Mouse (Mus musculus): ENCODE measurements at regions not wholly inside any gene's neighbourhood (a gene's known extent, or its start where the extent isn't known, plus 50 kb on each side); places are given as distances from the start of the nearest gene placed in this dataset.

DNA sequence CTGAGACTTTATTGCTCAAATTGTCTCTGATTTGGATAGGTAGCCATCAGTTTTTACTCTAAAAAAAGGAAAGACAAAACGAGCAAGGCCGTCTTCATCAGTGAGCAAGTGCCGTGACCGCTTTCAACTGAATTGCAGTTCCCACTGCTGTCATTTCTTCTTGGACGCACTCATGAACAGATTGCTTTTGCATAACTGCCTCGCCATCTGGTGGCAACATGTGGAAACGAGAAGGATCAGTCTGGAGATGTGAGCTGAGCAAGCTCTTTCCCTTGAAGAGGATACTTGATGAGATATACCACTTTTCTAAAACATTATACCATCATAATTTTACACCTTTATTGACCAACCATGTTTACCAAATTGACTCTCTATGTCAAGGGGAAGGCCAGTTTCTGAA lies 137.7 kb downstream of the Gm9733 start:
- 8% methylated on average over 7 of the region's 7 CpGs for WGBS
- Histone ChIP-seq H3K4me3 (no peak overlapping the region), H3K27ac (no peak overlapping the region), H3K4me1 (0 out of 2 replicates have a peak, but pooled peaks cover 2% of the 10 kb centered on the region), H3K4me2 (replicated peaks) (no peak overlapping the region), H3K9ac (no peak overlapping the region), H3K36me3 (no peaks in the 10 kb centered on the region), H3K9me3 (replicated peaks) (no peaks in the 10 kb centered on the region), H3K27me3 (no peaks in the 10 kb centered on the region)
- peak; percentile 83 for ATAC-seq (ENCODE audit: low FRiP score)

- Histone ChIP-seq H3K27me3 (no peaks in the 10 kb centered on the region), H3K27ac (no peak overlapping the region), H3K9me3 (replicated peaks) (no peaks in the 10 kb centered on the region), H3K4me2 (replicated peaks) (no peak overlapping the region), H3K9ac (no peak overlapping the region), H3K4me3 (no peak overlapping the region), H3K36me3 (no peaks in the 10 kb centered on the region), H3K4me1 (0 out of 2 replicates have a peak, but pooled peaks cover 2% of the 10 kb centered on the region)
- ATAC-seq (ENCODE audit: low FRiP score) = no peak
- 62% methylated on average over 1 of the region's 1 CpGs for WGBS
These were observed 136.0 kb downstream of the Gm9733 start for GRCm38 (mm10) chr3:15196101-15196500.

- H3K9me3 ChIP-seq (replicated peaks) = no peaks in the 10 kb centered on the region
- H3K9ac ChIP-seq = no peak overlapping the region
- ATAC-seq (ENCODE audit: low FRiP score) = no peak
- H3K36me3 ChIP-seq = no peaks in the 10 kb centered on the region
- H3K4me2 ChIP-seq (replicated peaks) = no peak overlapping the region
- H3K27ac ChIP-seq = no peak overlapping the region
- no peaks in the 10 kb centered on the region for H3K27me3 ChIP-seq
- 93% methylated on average over 3 of the region's 3 CpGs for WGBS
- 0 out of 2 replicates have a peak, but pooled peaks cover 2% of the 10 kb centered on the region for H3K4me1 ChIP-seq
- no peak overlapping the region for H3K4me3 ChIP-seq
These were observed 134.0 kb downstream of the Gm9733 start for GRCm38 (mm10) chr3:15198086-15198485.

DNA sequence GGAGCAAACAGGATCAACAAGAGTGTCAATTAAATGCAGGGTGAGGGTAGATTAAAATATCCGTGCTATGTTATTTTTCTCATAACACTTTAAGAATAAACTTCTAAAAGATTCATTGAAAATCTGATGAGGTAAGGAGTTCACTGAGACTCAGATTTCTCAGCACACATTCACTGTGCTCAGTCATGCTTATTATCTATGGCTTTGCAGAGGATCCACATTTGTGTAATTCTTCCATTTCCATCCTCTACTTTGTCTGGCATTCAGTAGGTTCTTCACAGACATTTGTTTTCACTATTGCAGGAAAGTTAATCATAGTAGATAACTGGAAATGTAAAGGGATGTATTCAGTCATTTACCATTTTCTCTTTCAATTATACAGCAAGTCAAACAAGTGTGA lies 131.8 kb downstream of the Gm9733 start:
- Histone ChIP-seq H3K4me3 (no peak overlapping the region), H3K9ac (no peak overlapping the region), H3K27me3 (no peaks in the 10 kb centered on the region), H3K36me3 (no peaks in the 10 kb centered on the region), H3K4me1 (0 out of 2 replicates have a peak, but pooled peaks cover 2% of the 10 kb centered on the region), H3K4me2 (replicated peaks) (no peak overlapping the region), H3K27ac (no peak overlapping the region), H3K9me3 (replicated peaks) (no peaks in the 10 kb centered on the region)
- no peak for ATAC-seq (ENCODE audit: low FRiP score)
- 79% methylated on average over 1 of the region's 1 CpGs for whole genome bisulfite sequencing

DNA sequence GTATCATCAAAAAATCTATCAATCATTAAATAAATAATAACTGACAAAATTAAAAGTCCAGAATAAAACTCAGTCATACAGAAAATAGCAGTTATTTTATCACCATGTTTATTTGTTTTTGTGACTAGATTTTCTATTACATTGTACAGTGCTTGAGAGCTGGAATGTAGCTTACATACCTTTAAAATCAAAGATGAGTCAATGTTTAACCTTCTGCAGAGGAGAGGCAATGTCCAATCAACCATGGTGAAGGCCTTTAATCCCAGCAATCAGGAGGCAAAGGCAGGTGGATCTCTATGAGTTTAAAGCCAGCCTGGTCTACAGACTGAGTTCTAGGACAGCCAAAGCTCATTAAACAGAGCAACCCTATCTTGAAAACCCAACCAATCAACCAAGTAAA lies 131.1 kb downstream of the Gm9733 start:
- H3K9ac ChIP-seq = no peak overlapping the region
- no peak overlapping the region for H3K4me2 ChIP-seq (replicated peaks)
- H3K27me3 ChIP-seq = no peaks in the 10 kb centered on the region
- no peak overlapping the region for H3K4me3 ChIP-seq
- H3K4me1 ChIP-seq = 0 out of 2 replicates have a peak, but pooled peaks cover 2% of the 10 kb centered on the region
- no peak overlapping the region for H3K27ac ChIP-seq
- H3K9me3 ChIP-seq (replicated peaks) = no peaks in the 10 kb centered on the region
- ATAC-seq (ENCODE audit: low FRiP score) = no peak
- H3K36me3 ChIP-seq = no peaks in the 10 kb centered on the region

DNA sequence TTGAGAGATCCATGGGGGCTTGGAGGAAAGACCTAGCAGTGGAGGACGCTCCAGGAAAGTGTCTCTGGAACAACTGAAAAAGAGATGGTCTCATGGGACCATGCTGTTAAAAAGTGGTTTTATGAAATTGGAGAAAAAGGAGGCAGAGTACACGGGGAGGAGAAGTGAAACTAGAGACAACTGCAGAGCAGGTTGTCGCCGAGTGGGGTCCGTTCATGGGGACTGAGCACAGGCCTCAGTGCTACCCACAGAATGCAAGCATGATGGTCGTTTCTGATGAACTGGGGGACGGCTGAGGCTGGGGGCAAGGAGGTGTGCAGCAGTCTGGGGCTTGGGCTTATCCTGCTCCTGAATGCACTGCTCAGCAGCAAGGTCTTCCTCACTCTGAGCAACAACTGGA lies 129.3 kb downstream of the Gm9733 start:
- WGBS = 85% methylated on average over 7 of the region's 7 CpGs
- no peak for ATAC-seq (ENCODE audit: low FRiP score)

DNA sequence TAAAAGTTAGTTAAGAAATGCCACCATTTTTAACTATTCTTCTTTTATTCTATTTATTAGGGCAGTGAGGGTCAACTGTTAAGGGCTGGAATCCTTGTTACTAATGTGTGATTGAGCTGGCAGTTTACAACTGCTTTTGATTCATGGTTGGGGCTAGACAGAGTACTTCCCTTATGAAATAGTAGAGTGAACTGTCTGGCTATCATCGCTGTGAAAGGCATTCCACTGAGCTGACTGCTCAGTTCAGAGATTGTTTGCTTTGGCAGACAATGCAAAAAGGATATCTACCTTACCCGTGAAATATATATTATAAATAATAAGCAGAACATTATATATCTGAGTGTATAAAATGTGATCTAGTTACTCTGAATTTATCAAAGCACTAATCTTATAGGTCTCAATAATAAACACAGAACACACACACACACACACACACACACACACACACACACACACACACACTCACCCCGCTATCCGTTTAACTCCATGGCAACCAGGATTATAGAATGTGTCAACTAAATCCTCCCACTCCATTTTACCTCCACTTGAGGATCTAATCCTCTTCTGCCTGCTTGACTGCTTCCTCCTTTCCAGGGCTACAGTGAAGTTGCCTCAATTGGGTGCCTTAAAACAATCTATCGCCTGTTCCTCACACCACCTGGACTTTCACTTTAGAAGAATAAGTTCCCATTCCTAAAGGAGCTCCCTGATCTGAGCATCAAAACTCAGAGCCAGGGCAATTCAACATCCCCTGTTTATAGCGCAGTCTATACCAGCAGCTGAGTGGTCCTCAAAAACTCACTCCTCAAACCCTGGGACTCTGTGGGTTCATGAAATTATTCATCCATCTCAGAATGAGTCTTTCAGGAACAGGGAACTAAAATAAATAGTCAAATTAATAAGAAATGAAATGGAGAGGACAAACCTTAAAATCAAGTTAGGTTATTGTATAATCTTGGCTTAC lies 126.6 kb downstream of the Gm9733 start:
- WGBS = 65% methylated on average over 6 of the region's 6 CpGs
- Histone ChIP-seq H3K36me3 (no peaks in the 10 kb centered on the region), H3K27me3 (no peaks in the 10 kb centered on the region), H3K9me3 (replicated peaks) (no peaks in the 10 kb centered on the region), H3K27ac (no peak overlapping the region), H3K4me2 (replicated peaks) (no peak overlapping the region), H3K4me1 (no peaks in the 10 kb centered on the region), H3K4me3 (no peak overlapping the region), H3K9ac (no peak overlapping the region)
- no peak for ATAC-seq (ENCODE audit: low FRiP score)

More for the DNA sequence above, 129.3 kb downstream of the Gm9733 start:
- Histone ChIP-seq H3K27me3 (no peaks in the 10 kb centered on the region), H3K4me2 (replicated peaks) (no peak overlapping the region), H3K4me3 (no peak overlapping the region), H3K9me3 (replicated peaks) (no peaks in the 10 kb centered on the region), H3K4me1 (0 out of 2 replicates have a peak, but pooled peaks cover 2% of the 10 kb centered on the region), H3K27ac (no peak overlapping the region), H3K9ac (no peak overlapping the region), H3K36me3 (no peaks in the 10 kb centered on the region)

GRCm38 (mm10) chr3:15212357-15212756 lies 119.7 kb downstream of the Gm9733 start:
- no peak overlapping the region for H3K27ac ChIP-seq
- no peaks in the 10 kb centered on the region for H3K36me3 ChIP-seq
- H3K4me1 ChIP-seq = no peaks in the 10 kb centered on the region
- H3K9me3 ChIP-seq (replicated peaks) = no peaks in the 10 kb centered on the region
- H3K4me2 ChIP-seq (replicated peaks) = no peak overlapping the region
- H3K4me3 ChIP-seq = no peak overlapping the region
- no peak overlapping the region for H3K9ac ChIP-seq
- no peaks in the 10 kb centered on the region for H3K27me3 ChIP-seq
- no peak for ATAC-seq (ENCODE audit: low FRiP score)
- WGBS = 87% methylated on average over 3 of the region's 3 CpGs

DNA sequence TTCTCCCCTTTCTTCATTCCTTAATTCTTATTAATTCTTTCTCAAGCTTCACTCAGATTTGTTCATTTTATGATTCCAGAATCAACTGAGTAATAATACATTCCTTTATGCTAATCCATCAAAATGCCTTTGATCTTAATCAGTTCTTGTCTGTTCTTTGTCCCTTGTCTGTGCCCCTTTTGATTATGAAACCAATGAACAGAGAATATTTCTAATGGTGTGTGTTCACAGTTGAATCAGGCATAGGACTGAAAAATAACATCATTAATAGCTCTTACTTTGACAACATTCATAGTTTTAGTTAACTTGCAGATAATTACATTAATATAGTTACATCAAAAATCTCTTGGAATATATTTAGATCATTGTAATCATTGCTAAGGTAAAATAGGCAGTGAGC lies 114.5 kb downstream of the Gm9733 start:
- ATAC-seq (ENCODE audit: low FRiP score) = no peak
- Histone ChIP-seq H3K27me3 (no peaks in the 10 kb centered on the region), H3K27ac (no peak overlapping the region), H3K4me3 (no peak overlapping the region), H3K9me3 (replicated peaks) (no peaks in the 10 kb centered on the region), H3K9ac (no peak overlapping the region), H3K4me2 (replicated peaks) (no peak overlapping the region), H3K36me3 (no peaks in the 10 kb centered on the region), H3K4me1 (no peaks in the 10 kb centered on the region)

- ATAC-seq (ENCODE audit: low FRiP score) = no peak
- Histone ChIP-seq H3K36me3 (no peaks in the 10 kb centered on the region), H3K4me1 (no peaks in the 10 kb centered on the region), H3K9ac (no peak overlapping the region), H3K27me3 (no peaks in the 10 kb centered on the region), H3K27ac (no peak overlapping the region), H3K9me3 (replicated peaks) (no peaks in the 10 kb centered on the region), H3K4me3 (no peak overlapping the region), H3K4me2 (replicated peaks) (no peak overlapping the region)
- WGBS = 81% methylated on average over 2 of the region's 2 CpGs
These were observed 112.8 kb downstream of the Gm9733 start for GRCm38 (mm10) chr3:15219275-15219674.

DNA sequence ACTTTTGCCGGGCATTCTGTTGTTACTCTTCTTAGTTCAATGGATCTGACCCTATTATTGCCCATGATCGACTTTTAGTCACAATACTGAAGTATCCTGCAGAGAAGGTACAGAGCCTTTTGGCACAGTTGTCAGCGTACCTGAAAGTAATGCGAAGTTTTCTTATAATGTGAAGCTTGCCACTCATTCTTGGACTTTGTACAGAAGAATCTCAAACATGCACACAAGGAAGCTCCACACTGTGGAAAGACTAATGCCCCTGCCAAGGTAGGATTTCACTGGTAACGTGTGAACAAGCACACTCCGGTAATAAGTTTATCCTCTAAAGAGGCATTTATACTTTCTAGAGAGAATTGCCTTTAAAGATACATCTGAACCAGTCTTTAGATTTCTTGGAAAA lies 108.8 kb downstream of the Gm9733 start:
- Histone ChIP-seq H3K27ac (no peak overlapping the region), H3K9ac (no peak overlapping the region), H3K27me3 (no peaks in the 10 kb centered on the region), H3K4me1 (no peaks in the 10 kb centered on the region), H3K9me3 (replicated peaks) (no peaks in the 10 kb centered on the region), H3K4me2 (replicated peaks) (no peak overlapping the region), H3K36me3 (no peaks in the 10 kb centered on the region), H3K4me3 (no peak overlapping the region)
- WGBS = 86% methylated on average over 6 of the region's 6 CpGs
- ATAC-seq (ENCODE audit: low FRiP score) = no peak

GRCm38 (mm10) chr3:15224452-15224851 lies 107.7 kb downstream of the Gm9733 start:
- Histone ChIP-seq H3K27ac (no peak overlapping the region), H3K27me3 (no peaks in the 10 kb centered on the region), H3K36me3 (no peaks in the 10 kb centered on the region), H3K9me3 (replicated peaks) (no peaks in the 10 kb centered on the region), H3K4me1 (no peaks in the 10 kb centered on the region), H3K9ac (no peak overlapping the region), H3K4me2 (replicated peaks) (no peak overlapping the region), H3K4me3 (no peak overlapping the region)
- no peak for ATAC-seq (ENCODE audit: low FRiP score)
- WGBS = 67% methylated on average over 1 of the region's 1 CpGs

DNA sequence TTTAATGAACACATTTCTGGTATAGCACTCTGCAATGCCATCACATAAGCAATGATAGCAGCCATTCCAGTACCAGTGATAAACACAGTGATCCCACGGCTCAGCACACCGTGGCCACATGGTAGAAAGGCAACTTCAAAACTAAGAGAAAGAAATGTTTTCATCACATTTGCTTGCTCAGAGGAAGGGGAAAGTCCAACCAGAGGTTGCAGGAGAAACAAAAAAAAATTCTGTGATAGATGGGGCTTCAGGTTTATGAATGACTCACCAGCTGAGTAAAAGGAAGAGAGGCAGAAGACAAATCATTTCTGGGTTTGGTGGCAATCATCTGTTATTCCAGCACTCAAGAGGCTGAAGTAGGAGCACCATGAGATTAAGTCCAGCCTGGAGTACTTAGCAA lies 103.5 kb downstream of the Gm9733 start:
- 91% methylated on average over 2 of the region's 2 CpGs for WGBS
- no peak for ATAC-seq (ENCODE audit: low FRiP score)
- H3K36me3 ChIP-seq = no peaks in the 10 kb centered on the region

More for the DNA sequence above, 103.5 kb downstream of the Gm9733 start:
- no peaks in the 10 kb centered on the region for H3K4me1 ChIP-seq
- no peak overlapping the region for H3K4me3 ChIP-seq
- no peak overlapping the region for H3K4me2 ChIP-seq (replicated peaks)
- no peak overlapping the region for H3K27ac ChIP-seq
- H3K27me3 ChIP-seq = no peaks in the 10 kb centered on the region
- H3K9ac ChIP-seq = no peak overlapping the region
- no peaks in the 10 kb centered on the region for H3K9me3 ChIP-seq (replicated peaks)

All from hindbrain, embryonic 12.5 days (tissue).